Mouse (Mus musculus) kidney, postnatal 4 days (tissue): ENCODE data around the gene Gm26602.

Experiments
- DNase-seq, 2 experiments: peaks; one replicate each; pipeline ENCODE4 v3.0.0; 2021; ENCODE audit warnings: mixed read lengths in 2 of 2

Gm26602 gene

GRCm38 (mm10) chr10:79886054-79886453, 24.6 kb upstream of the Gm26602 start, which contains the start of gene Elane:
TSS of gene Elane (plus strand) at chr10:79886247.
- DNase-seq = no peak

GRCm38 (mm10) chr10:79886611-79887010, 24.0 kb upstream of the Gm26602 start:
- no peak for DNase-seq

GRCm38 (mm10) chr10:79889386-79889785, 21.3 kb upstream of the Gm26602 start:
- peak; percentile 51 to 56 for DNase-seq

GRCm38 (mm10) chr10:79890670-79891069, 20.0 kb upstream of the Gm26602 start, which contains the start of gene Cfd:
TSS of gene Cfd (plus strand) at chr10:79890853.
- no peak for DNase-seq

GRCm38 (mm10) chr10:79892451-79893118, 18.1 kb upstream of the Gm26602 start:
- peak; percentile 89 for DNase-seq

- peak in 1 of 2 experiments; percentile 38 for DNase-seq
Observed at GRCm38 (mm10) chr10:79896306-79896705, 14.3 kb upstream of the Gm26602 start.

GRCm38 (mm10) chr10:79896814-79897213, 13.8 kb upstream of the Gm26602 start:
- no peak for DNase-seq

- DNase-seq = peak in 1 of 2 experiments; percentile 69
Observed at GRCm38 (mm10) chr10:79897316-79898245, 13.1 kb upstream of the Gm26602 start.

GRCm38 (mm10) chr10:79900951-79901410, 9.7 kb upstream of the Gm26602 start:
- peak in 1 of 2 experiments; percentile 45 for DNase-seq

GRCm38 (mm10) chr10:79906712-79907111, 3.9 kb upstream of the Gm26602 start:
- no peak for DNase-seq

GRCm38 (mm10) chr10:79907415-79907814, 3.2 kb upstream of the Gm26602 start:
- no peak for DNase-seq

- peak; percentile 97 to 99 for DNase-seq
Observed at GRCm38 (mm10) chr10:79908167-79909091, 2.2 kb upstream of the Gm26602 start, which contains the start of gene Med16. TSS of gene Med16 (minus strand) at chr10:79908923.

- peak in 1 of 2 experiments; percentile 50 for DNase-seq
Observed at GRCm38 (mm10) chr10:79909092-79909922, 1.3 kb upstream of the Gm26602 start.

GRCm38 (mm10) chr10:79912412-79912811, 1.8 kb downstream of the Gm26602 start:
- peak in 1 of 2 experiments; percentile 39 for DNase-seq

- no peak for DNase-seq
Observed at GRCm38 (mm10) chr10:79914131-79914947, 3.7 kb downstream of the Gm26602 start.

- peak in 1 of 2 experiments; percentile 35 for DNase-seq
Observed at GRCm38 (mm10) chr10:79914948-79915596, 4.4 kb downstream of the Gm26602 start.

- DNase-seq = peak in 1 of 2 experiments; percentile 35
Observed at GRCm38 (mm10) chr10:79916081-79916480, 5.4 kb downstream of the Gm26602 start.

GRCm38 (mm10) chr10:79916808-79917531, 6.3 kb downstream of the Gm26602 start, which contains the start of gene Kiss1r:
TSS of gene Kiss1r (plus strand) at chr10:79916971.
- DNase-seq = peak; percentile 92 to 93
